14 mouse cellular contexts compared by ENCODE assay signal in genomic region chr8:114789616-114790015, GRCm38 (mm10).
"Had no signal": no experiment of that assay in that cellular context is flagged by ENCODE, and none has a peak within 500 bp of the region (broad histone marks: within the 10 kb centered on the region; RNA-seq: fewer than 3 reads in every experiment).

No protein-coding gene starts in this region.

- H3K9me3 ChIP-seq: intestine, embryonic 15.5 days; limb, embryonic 12.5 days; liver, embryonic 13.5 days; midbrain, embryonic 13.5 days; neural tube, embryonic 12.5 days had no signal

- H3K27ac ChIP-seq: intestine, embryonic 15.5 days; layer of hippocampus, adult 2 months; limb, embryonic 12.5 days; liver, embryonic 13.5 days; midbrain, embryonic 13.5 days; neural tube, embryonic 12.5 days had no signal

- H3K4me2 ChIP-seq: intestine, embryonic 15.5 days; limb, embryonic 12.5 days; liver, embryonic 13.5 days; midbrain, embryonic 13.5 days; neural tube, embryonic 12.5 days had no signal

- H3K4me1 ChIP-seq: intestine, embryonic 15.5 days; limb, embryonic 12.5 days; liver, embryonic 13.5 days; midbrain, embryonic 13.5 days had no signal

- DNase-seq: kidney, adult 18-20 months; kidney, postnatal 10 days; kidney, postnatal 4 days; liver; liver, embryonic 13.5 days; liver, postnatal 0 days; retina, postnatal 1 day; right cerebral cortex, postnatal 4 days; spleen, adult 18-20 months had no signal

- H3K4me3 ChIP-seq: intestine, embryonic 15.5 days; layer of hippocampus, adult 2 months; limb, embryonic 12.5 days; liver, embryonic 13.5 days; midbrain, embryonic 13.5 days; neural tube, embryonic 12.5 days had no signal

- H3K36me3 ChIP-seq: intestine, embryonic 15.5 days; limb, embryonic 12.5 days; liver, embryonic 13.5 days; midbrain, embryonic 13.5 days; neural tube, embryonic 12.5 days had no signal

- ATAC-seq: intestine, embryonic 15.5 days; liver, postnatal 0 days; midbrain, embryonic 13.5 days had no signal

- H3K27me3 ChIP-seq: intestine, embryonic 15.5 days; limb, embryonic 12.5 days; liver, embryonic 13.5 days; midbrain, embryonic 13.5 days; neural tube, embryonic 12.5 days had no signal

- H3K9ac ChIP-seq: intestine, embryonic 15.5 days; limb, embryonic 12.5 days; liver, embryonic 13.5 days; liver, postnatal 0 days; midbrain, embryonic 13.5 days; neural tube, embryonic 12.5 days had no signal
